In genomic region chr10:59439508-59439931, GRCm38 (mm10) we compare ENCODE assay signal across 9 mouse cellular contexts. TPM values are rescaled to one million over a fixed set of nuclear protein-coding genes. Genes with fewer than 3 reads are reported as not detected.
A peak's percentile ranks its signal among the peaks of the same experiment; 100 is the strongest.
DNase-seq lines count a peak whose midpoint lies in the region.
"Had no signal": no experiment of that assay in that cellular context is flagged by ENCODE, and none has a peak within 500 bp of the region (broad histone marks: within the 10 kb centered on the region; RNA-seq: fewer than 3 reads in every experiment).

No protein-coding gene starts in this region.

- peak; percentile 49 for DNase-seq in testis, postnatal 10 days (ENCODE audit: low spot score)
- no peak for DNase-seq in testis, postnatal 14 days (ENCODE audit: low spot score)
- peak; percentile 68 for DNase-seq in gastrocnemius, postnatal 25 days
- DNase-seq in kidney, postnatal 10 days, result peak; percentile 70
- DNase-seq in skeletal muscle tissue, adult 2 months (ENCODE audit: low read depth, low spot score), result peak; percentile 51
- no peak for DNase-seq in layer of hippocampus, postnatal 36 days
- DNase-seq in cerebellum, postnatal 4 days (ENCODE audit: low spot score in 2 of 2), result no peak
- DNase-seq: cerebellum, adult 9-11 months had no signal

RNA-seq across cellular contexts. Expression of gene Oit3, which starts 2.1 kb away (rescaled TPM):
- total RNA-seq in gastrocnemius, postnatal 25 days (2021), result under 1 TPM; 0.19 to 0.20 TPM
- not detected for total RNA-seq in layer of hippocampus, postnatal 36 days (2021)
- total RNA-seq: megakaryocyte-erythroid progenitor cell, adult 5-6 weeks had no signal

RNA-seq across cellular contexts. Expression of gene Pla2g12b, which starts 36.1 kb away (rescaled TPM):
- total RNA-seq in gastrocnemius, postnatal 25 days (2021), result not detected
- total RNA-seq in layer of hippocampus, postnatal 36 days (2021), result not detected
- total RNA-seq: megakaryocyte-erythroid progenitor cell, adult 5-6 weeks had no signal

RNA-seq across cellular contexts. Expression of gene Gm10273, which starts 44.1 kb away (rescaled TPM):
- total RNA-seq in gastrocnemius, postnatal 25 days (2021), result 100 to 1,000 TPM; 114 to 136 TPM
- 10 to 100 TPM; 37.6 to 47.5 TPM for total RNA-seq in layer of hippocampus, postnatal 36 days (2021)

Comparison
In these comparisons a context has a peak if more than half of its experiments do, and no peak if none do; other contexts are left out.
1. DNase-seq: peak in testis, postnatal 10 days (single experiment), gastrocnemius, postnatal 25 days (single experiment), kidney, postnatal 10 days (single experiment) and skeletal muscle tissue, adult 2 months (single experiment); none in testis, postnatal 14 days (single experiment), layer of hippocampus, postnatal 36 days (0 of 2) and cerebellum, postnatal 4 days (0 of 2).